Mouse (Mus musculus): ENCODE results near the gene Cbx7. TPM values are rescaled to one million over a fixed set of nuclear protein-coding genes. Genes with fewer than 3 reads are reported as not detected.
A peak's percentile ranks its signal among the peaks of the same experiment; 100 is the strongest.

Cbx7 gene
- polyA plus RNA-seq, 2 experiments from 2014 or later, result 48.1 to 54.3 TPM

- ATAC-seq, result peak; percentile 50
Measured at GRCm38 (mm10) chr15:79892213-79892541, 78.7 kb downstream of the Cbx7 start.

- peak; percentile 56 for ATAC-seq
Measured at GRCm38 (mm10) chr15:79891436-79892212, 79.3 kb downstream of the Cbx7 start, which contains the start of gene Apobec3. TSS of gene Apobec3 (plus strand) at chr15:79891659.

- ATAC-seq, result no peak
Measured at GRCm38 (mm10) chr15:79884820-79885219, 86.1 kb downstream of the Cbx7 start.

- peak; percentile 93 for ATAC-seq
Measured at GRCm38 (mm10) chr15:79883352-79883822, 87.5 kb downstream of the Cbx7 start.

GRCm38 (mm10) chr15:79882623-79883267 lies 88.2 kb downstream of the Cbx7 start:
- ATAC-seq, result peak; percentile 64

GRCm38 (mm10) chr15:79880477-79880876 lies 90.4 kb downstream of the Cbx7 start:
- no peak for ATAC-seq

- ATAC-seq, result no peak
Measured at GRCm38 (mm10) chr15:79879319-79879718, 91.6 kb downstream of the Cbx7 start.

- ATAC-seq, result no peak
Measured at GRCm38 (mm10) chr15:79878725-79879136, 92.2 kb downstream of the Cbx7 start.

GRCm38 (mm10) chr15:79875261-79875995 lies 95.5 kb downstream of the Cbx7 start:
- ATAC-seq, result no peak

GRCm38 (mm10) chr15:79873995-79874394 lies 96.9 kb downstream of the Cbx7 start:
- ATAC-seq, result no peak

GRCm38 (mm10) chr15:79873545-79873944 lies 97.4 kb downstream of the Cbx7 start:
- ATAC-seq, result no peak

GRCm38 (mm10) chr15:79867260-79868002 lies 103.5 kb downstream of the Cbx7 start:
- no peak for ATAC-seq

Other genes with a start within 250 kb of the Cbx7 start
- gene Sun2, start 228.6 kb downstream of the Cbx7 start, polyA plus RNA-seq (2017; shearing (Covaris generic)), result 10 to 100 TPM; 12.8 to 20.2 TPM
- 10 to 100 TPM in 1 of 2 experiments, 1 to 10 TPM in 1; 6.9 to 10.4 TPM for gene Dnal4, start 193.3 kb downstream of the Cbx7 start, polyA plus RNA-seq (2017; shearing (Covaris generic))
- under 1 TPM in 1 of 2 experiments, not detected in 1; 0.42 TPM for gene Nptxr, start 166.4 kb downstream of the Cbx7 start, polyA plus RNA-seq (2017; shearing (Covaris generic))
- not detected for gene Npcd, start 136.9 kb downstream of the Cbx7 start, polyA plus RNA-seq (2017; shearing (Covaris generic))
- gene Cbx6, start 136.4 kb downstream of the Cbx7 start, polyA plus RNA-seq (2017; shearing (Covaris generic)), result 10 to 100 TPM in 1 of 2 experiments, 1 to 10 TPM in 1; 9.2 to 14.5 TPM
- 100 to 1,000 TPM; 560 to 705 TPM for gene Apobec3, start 79.5 kb downstream of the Cbx7 start, polyA plus RNA-seq (2017; shearing (Covaris generic))
- 1 to 10 TPM; 1.4 to 2.8 TPM for gene Pdgfb, start 43.9 kb upstream of the Cbx7 start, polyA plus RNA-seq (2017; shearing (Covaris generic))
- gene Syngr1, start 120.2 kb upstream of the Cbx7 start, polyA plus RNA-seq (2017; shearing (Covaris generic)), result under 1 TPM; 0.86 to 0.94 TPM
- 1,000 to 10,000 TPM; 3,782 to 4,433 TPM for gene Rpl3, start 120.7 kb upstream of the Cbx7 start, polyA plus RNA-seq (2017; shearing (Covaris generic))
- 10 to 100 TPM; 12.0 to 39.6 TPM for gene Tab1, start 162.0 kb upstream of the Cbx7 start, polyA plus RNA-seq (2017; shearing (Covaris generic))
- under 1 TPM in 1 of 2 experiments, not detected in 1; 0.13 TPM for gene Mgat3, start 202.6 kb upstream of the Cbx7 start, polyA plus RNA-seq (2017; shearing (Covaris generic))